Mouse (Mus musculus): ENCODE measurements around the gene Srrm2.

DNA sequence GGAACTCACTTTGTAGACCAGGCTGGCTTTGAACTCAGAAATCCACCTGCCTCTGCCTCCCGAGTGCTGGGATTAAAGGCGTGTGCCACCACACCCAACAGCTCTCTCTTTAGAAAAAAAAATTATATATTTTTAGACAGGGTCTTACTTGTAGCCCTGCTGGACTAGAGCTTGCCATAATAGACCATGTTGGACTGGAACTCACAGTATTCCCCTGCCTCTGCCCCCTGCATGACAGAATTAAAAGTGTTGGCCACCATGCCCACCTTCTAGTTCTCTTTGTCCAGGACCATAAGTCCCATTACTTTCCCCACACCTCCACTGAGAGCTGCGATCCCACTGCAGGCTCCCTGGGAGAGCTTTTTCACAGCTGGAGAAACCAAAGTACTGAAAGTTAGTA is 42.9 kb upstream of the Srrm2 start:
- TF ChIP-seq CTCF (IDR thresholded peaks at IDR 0.05; ENCODE audit: extremely low read depth, insufficient read depth, insufficient read length, insufficient replicate concordance) (no peak), POLR2A (IDR thresholded peaks at IDR 0.05; ENCODE audit: low read depth, low read length) (no peak)

Measured in spleen, adult 2 months (tissue).